Mouse (Mus musculus) heart, adult 2 months (tissue): Measurements from ENCODE around the gene Nsmce4a.

ENCODE experiments used
- CTCF ChIP-seq: fragments of 200-600 bp; IDR thresholded peaks from 2 replicates; pipeline ENCODE4 v1.8.1; 2022; ENCODE audit warnings: antibody characterized with exemption, mild to moderate bottlenecking, moderate library complexity
- EP300 ChIP-seq: fragments of 200-500 bp; IDR thresholded peaks from 2 replicates; pipeline ENCODE4 v1.6.1; 2011; ENCODE audit warnings: low read depth, low read length, control low read depth; ENCODE audit not compliant: insufficient read depth
- POLR2A ChIP-seq: fragments of 200-500 bp; IDR thresholded peaks from 2 replicates; pipeline ENCODE4 v1.6.1; 2011; ENCODE audit warnings: mild to moderate bottlenecking, low read depth, low read length, control low read depth; ENCODE audit not compliant: insufficient read depth

DNA sequence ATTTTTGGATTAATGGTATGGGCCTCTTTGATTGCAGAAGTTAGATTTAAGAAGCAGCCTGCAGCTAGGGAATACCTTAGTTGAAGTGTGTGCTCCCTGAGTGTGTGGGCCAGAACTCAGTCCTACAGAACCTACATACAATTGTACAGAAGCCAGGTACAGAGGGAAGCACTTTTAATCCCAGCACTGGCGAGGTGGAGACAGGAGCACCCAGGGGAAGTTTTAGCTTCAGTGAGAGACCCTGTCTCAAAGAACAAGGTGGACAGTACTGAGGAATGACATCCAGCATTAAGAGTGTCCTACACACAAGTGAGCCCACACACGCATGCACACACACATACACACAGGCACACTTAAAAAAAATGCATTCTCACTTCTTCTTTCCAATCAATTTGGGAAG, 5.1 kb upstream of the Nsmce4a start:
- TF ChIP-seq CTCF (no peak), EP300 (no peak), POLR2A (no peak)
